Mouse (Mus musculus) hindbrain, embryonic 10.5 days (tissue): ENCODE measurements around the gene Rprd2. TPM values are rescaled to one million over a fixed set of nuclear protein-coding genes. Genes with fewer than 3 reads are reported as not detected.

Source experiments
- DNase-seq: peaks from one replicate; pipeline ENCODE4 v3.0.0-alpha.2; 2017; ENCODE audit warnings: low spot score
- H3K27ac ChIP-seq: fragments of 300-500 bp; sonication (generic); 2 replicates; pipeline ENCODE4 v1.5.1; 2016; ENCODE audit warnings: mild to moderate bottlenecking, moderate library complexity
- H3K27me3 ChIP-seq: fragments of 300-500 bp; sonication (generic); 2 replicates; pipeline ENCODE4 v1.6.1; 2016; ENCODE audit warnings: mild to moderate bottlenecking; ENCODE audit not compliant: poor library complexity, insufficient read depth, severe bottlenecking
- H3K36me3 ChIP-seq: fragments of 300-500 bp; sonication (generic); 2 replicates; pipeline ENCODE4 v1.6.1; 2016; ENCODE audit warnings: mild to moderate bottlenecking, moderate library complexity
- H3K4me1 ChIP-seq: fragments of 300-500 bp; sonication (generic); replicated peaks from 2 replicates; pipeline ENCODE4 v1.6.1; 2016; ENCODE audit warnings: mild to moderate bottlenecking
- H3K4me3 ChIP-seq: fragments of 300-500 bp; sonication (generic); 2 replicates; pipeline ENCODE4 v1.5.1; 2016; ENCODE audit warnings: mild to moderate bottlenecking, moderate library complexity
- H3K9me3 ChIP-seq: fragments of 300-500 bp; sonication (generic); 2 replicates; pipeline ENCODE4 v1.6.1; 2016; ENCODE audit warnings: mild to moderate bottlenecking, moderate library complexity
- WGBS: fragments of 180-500 bp; shearing (Covaris S2); methylation state at CpG from one replicate; pipeline ENCODE4 v1.1.7; 2016; 5-methylcytosine and 5-hydroxymethylcytosine counted together
- polyA plus RNA-seq: library from polyadenylated mRNA; unstranded; fragments of >200 nt; fragmentation: Nextera tagmentation; extraction: Ambion mirVana; gene quantifications from 2 replicates; pipeline ENCODE4 v1.2.1, GENCODE M21; 2016

Gene Rprd2
- polyA plus RNA-seq, 1 experiment from 2014 or later: 19.8 TPM

DNA sequence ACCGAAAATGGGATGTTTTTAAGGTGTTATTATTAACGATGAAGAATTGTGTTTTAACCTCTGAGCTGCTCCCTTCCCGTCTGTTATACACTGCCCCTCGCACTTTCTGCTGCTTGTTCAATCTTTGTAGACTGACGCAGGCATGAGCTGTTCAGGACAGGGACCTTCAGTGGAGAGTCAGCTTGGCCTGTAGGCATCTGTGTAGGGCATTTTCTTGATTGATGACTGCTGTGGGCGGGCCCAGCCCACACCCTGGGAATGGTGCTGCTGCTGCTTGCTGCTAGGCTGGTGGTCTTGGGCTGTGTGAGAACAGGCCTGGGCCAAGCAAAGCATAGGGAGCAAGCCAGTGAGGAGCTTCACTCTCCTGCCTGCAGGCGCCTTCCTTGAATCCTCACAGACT lies 88.2 kb downstream of the Rprd2 start:
- H3K9me3 ChIP-seq: no peaks in the 10 kb centered on the region
- H3K4me3 ChIP-seq: no peak overlapping the region
- no peak for DNase-seq
- WGBS: 80% methylated on average over 7 of the region's 7 CpGs
- no peak overlapping the region for H3K27ac ChIP-seq
- no peaks in the 10 kb centered on the region for H3K27me3 ChIP-seq
- H3K36me3 ChIP-seq: peaks cover 18% of the 10 kb centered on the region
- peaks cover 12% of the 10 kb centered on the region; the same call in 1 of the 2 replicates for H3K4me1 ChIP-seq

DNA sequence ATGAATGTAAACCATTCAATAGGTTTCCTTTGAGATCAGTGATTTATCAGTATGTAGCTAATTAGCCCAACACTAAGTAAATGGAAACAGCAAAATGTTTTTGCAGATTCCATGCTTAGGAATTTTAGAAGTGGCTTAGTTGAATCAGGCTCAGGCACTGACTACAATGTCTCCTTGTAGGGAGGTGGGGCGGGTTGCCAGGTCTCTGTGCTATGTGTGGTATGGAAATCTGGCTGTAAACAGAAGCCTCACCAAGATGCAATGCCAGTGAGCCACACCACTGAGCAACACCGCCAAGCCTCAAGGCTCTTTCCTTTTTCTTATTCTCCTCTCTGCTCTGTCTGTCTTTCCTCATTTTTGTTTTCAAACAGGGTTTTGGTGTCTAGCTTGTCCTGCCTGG lies 89.8 kb downstream of the Rprd2 start:
- no peak overlapping the region for H3K4me3 ChIP-seq
- H3K27ac ChIP-seq: no peak overlapping the region
- no peaks in the 10 kb centered on the region for H3K9me3 ChIP-seq
- H3K36me3 ChIP-seq: peaks cover 3% of the 10 kb centered on the region
- H3K4me1 ChIP-seq: peaks cover 6% of the 10 kb centered on the region; the same call in 1 of the 2 replicates
- 81% methylated on average over 2 of the region's 2 CpGs for WGBS
- H3K27me3 ChIP-seq: no peaks in the 10 kb centered on the region
- no peak for DNase-seq

DNA sequence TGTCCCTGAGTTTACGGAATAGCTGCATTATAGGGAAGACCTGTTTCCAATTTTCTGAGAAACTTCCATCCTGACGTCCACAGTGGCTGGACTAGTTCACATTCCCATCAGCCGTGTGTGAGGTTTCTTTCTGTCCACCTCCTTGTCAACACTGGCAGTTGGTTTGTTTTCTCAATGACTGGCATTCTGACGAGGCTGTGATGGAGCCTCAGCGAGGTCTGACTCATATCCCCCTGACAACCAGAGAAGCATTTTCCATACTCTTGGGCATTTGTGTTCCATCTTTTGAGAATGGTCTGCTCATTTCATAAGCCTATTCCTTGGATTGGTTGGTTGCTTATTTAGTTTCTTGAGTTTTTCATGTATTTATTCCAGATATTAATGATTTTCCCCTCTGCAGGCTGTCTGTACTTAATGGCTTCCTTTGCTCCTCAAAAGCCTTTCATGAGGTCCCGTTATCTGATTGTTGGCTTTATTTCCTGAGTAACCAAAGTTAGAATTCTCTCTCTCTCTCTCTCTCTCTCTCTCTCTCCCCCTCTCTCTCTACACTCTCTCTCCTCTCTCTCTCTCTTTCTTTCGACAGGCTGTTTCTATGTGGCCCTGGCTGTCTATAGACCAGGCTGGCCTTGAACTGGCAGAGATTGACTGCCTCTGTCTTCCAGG lies 91.8 kb downstream of the Rprd2 start:
- Histone ChIP-seq H3K9me3 (no peaks in the 10 kb centered on the region), H3K27me3 (no peaks in the 10 kb centered on the region), H3K4me3 (no peak overlapping the region), H3K36me3 (no peaks in the 10 kb centered on the region), H3K4me1 (0 out of 2 replicates have a peak, but pooled peaks cover 3% of the 10 kb centered on the region), H3K27ac (no peak overlapping the region)
- no peak for DNase-seq
- WGBS: 76% methylated on average over 7 of the region's 7 CpGs

DNA sequence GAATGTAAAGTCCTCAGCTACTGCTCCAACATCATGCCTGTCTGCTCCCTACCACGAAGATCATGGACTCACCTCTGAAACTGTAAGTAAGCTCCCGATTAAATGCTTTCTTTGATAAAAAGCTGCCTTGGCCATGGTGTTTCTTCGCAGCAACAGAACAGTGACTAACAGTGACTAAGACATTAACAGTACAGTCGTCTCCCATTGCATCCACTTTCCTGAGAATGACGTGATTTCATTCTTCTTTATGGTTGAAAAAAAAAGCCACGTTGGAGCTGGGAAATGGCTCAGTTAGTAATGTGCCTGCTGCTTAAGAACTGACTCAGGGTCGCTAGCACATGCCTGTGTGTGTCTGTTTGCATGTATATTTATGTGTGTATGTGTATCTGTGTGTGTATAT lies 92.8 kb downstream of the Rprd2 start:
- Histone ChIP-seq H3K4me1 (0 out of 2 replicates have a peak, but pooled peaks cover 3% of the 10 kb centered on the region), H3K27me3 (no peaks in the 10 kb centered on the region), H3K9me3 (no peaks in the 10 kb centered on the region), H3K27ac (no peak overlapping the region), H3K4me3 (no peak overlapping the region), H3K36me3 (no peaks in the 10 kb centered on the region)
- 87% methylated on average over 7 of the region's 7 CpGs for WGBS
- DNase-seq: no peak

DNA sequence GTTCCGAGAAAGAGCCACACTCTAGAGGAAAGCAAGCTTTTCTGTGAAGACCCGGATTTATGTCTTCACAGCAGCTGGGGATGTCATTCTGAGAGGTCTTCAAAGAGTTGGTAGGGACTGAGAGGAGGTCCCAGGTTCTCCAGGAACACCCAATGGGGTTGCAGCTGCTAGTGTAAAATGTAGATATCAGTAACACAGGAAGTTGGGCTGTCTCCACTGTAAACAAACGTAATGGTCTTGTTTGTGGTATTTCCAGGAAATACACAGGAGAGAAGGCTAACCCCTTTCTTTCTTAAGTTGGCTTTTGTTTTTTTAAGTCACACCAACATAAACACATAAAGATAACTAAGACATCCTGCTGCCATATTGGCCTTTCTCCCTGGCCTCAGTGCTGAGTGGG lies 96.3 kb downstream of the Rprd2 start:
- Histone ChIP-seq H3K27ac (no peak overlapping the region), H3K36me3 (no peaks in the 10 kb centered on the region), H3K27me3 (no peaks in the 10 kb centered on the region), H3K9me3 (no peaks in the 10 kb centered on the region), H3K4me3 (no peak overlapping the region), H3K4me1 (no peaks in the 10 kb centered on the region)
- 85% methylated on average over 3 of the region's 3 CpGs for whole genome bisulfite sequencing
- no peak for DNase-seq

DNA sequence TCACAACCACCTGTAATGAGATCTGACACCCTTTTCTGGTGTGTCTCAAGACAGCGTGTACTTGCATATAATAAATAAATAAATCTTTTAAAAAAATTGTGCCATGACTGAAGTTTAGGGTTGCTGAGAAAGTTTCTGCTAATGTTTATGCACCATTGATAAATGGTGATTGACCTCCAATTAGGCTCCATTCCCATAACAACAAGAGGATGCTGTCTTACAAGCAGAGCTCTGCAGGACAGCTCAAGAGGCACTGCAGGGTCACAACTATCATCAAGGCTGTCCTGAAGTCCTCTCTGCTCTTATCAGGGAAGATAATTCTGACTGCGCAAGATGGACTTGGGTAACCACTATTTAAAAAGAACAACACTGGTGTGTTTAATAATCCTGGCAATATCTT lies 100.5 kb downstream of the Rprd2 start:
- H3K4me1 ChIP-seq: 0 out of 2 replicates have a peak, but pooled peaks cover 2% of the 10 kb centered on the region
- H3K27me3 ChIP-seq: no peaks in the 10 kb centered on the region
- 0 out of 2 replicates have a peak, but pooled peaks cover 6% of the 10 kb centered on the region for H3K36me3 ChIP-seq
- DNase-seq: no peak
- no peak overlapping the region for H3K4me3 ChIP-seq
- no peak overlapping the region for H3K27ac ChIP-seq
- WGBS: 95% methylated on average over 2 of the region's 2 CpGs
- H3K9me3 ChIP-seq: peaks cover 7% of the 10 kb centered on the region; the same call in 1 of the 2 replicates

DNA sequence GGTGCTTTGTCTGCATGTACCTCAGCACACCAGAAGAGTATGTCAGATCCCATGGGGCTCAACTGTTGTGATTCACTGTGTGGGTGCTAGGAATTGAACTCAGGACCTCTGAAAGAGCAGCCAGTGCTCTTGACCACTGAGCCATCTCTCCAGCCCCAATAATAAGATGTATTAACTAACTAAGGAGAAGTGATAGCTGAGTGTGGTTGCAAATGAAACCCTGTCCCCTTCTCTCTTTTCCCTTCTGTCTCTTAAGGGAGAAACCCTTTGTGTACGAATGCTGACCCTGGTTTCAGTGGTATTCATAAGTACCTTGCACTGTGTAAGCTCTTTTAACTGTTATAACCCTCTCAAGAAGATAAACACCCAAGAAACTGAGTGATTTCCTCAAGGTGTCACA lies 102.6 kb downstream of the Rprd2 start:
- DNase-seq: no peak
- H3K9me3 ChIP-seq: peaks cover 12% of the 10 kb centered on the region; the same call in 1 of the 2 replicates
- H3K36me3 ChIP-seq: 0 out of 2 replicates have a peak, but pooled peaks cover 6% of the 10 kb centered on the region
- H3K4me1 ChIP-seq: 0 out of 2 replicates have a peak, but pooled peaks cover 2% of the 10 kb centered on the region
- H3K27me3 ChIP-seq: no peaks in the 10 kb centered on the region
- WGBS: 79% methylated on average over 1 of the region's 1 CpGs
- H3K27ac ChIP-seq: no peak overlapping the region
- no peak overlapping the region for H3K4me3 ChIP-seq

Other genes starting within 250 kb of the Rprd2 start
- gene Golph3l, start 229.9 kb downstream of the Rprd2 start, polyA plus RNA-seq: 27.8 and 31.0 TPM in 2 replicates
- 84.8 and 89.9 TPM in 2 replicates for gene Ensa, start 193.9 kb downstream of the Rprd2 start, polyA plus RNA-seq
- 47.2 and 53.4 TPM in 2 replicates for gene Mcl1, start 160.1 kb downstream of the Rprd2 start, polyA plus RNA-seq
- gene Adamtsl4, start 130.9 kb downstream of the Rprd2 start, polyA plus RNA-seq: 0.73 and 0.86 TPM in 2 replicates
- gene Ecm1, start 79.3 kb downstream of the Rprd2 start, polyA plus RNA-seq: 14.2 and 20.3 TPM in 2 replicates
- 58.8 and 69.9 TPM in 2 replicates for gene Tars2, start 58.7 kb downstream of the Rprd2 start, polyA plus RNA-seq
- gene Prpf3, start 37.0 kb upstream of the Rprd2 start, polyA plus RNA-seq: 51.5 and 66.9 TPM in 2 replicates
- gene Mrps21, start 52.7 kb upstream of the Rprd2 start, polyA plus RNA-seq: 379 and 403 TPM in 2 replicates
- 9.5 and 13.6 TPM in 2 replicates for gene Ciart, start 63.4 kb upstream of the Rprd2 start, polyA plus RNA-seq
- 12.3 and 12.7 TPM in 2 replicates for gene BC028528, start 73.1 kb upstream of the Rprd2 start, polyA plus RNA-seq
- gene Aph1a, start 75.1 kb upstream of the Rprd2 start, polyA plus RNA-seq: 33.9 and 35.8 TPM in 2 replicates
- 50.1 and 69.4 TPM in 2 replicates for gene Car14, start 85.8 kb upstream of the Rprd2 start, polyA plus RNA-seq
- 266 and 352 TPM in 2 replicates for gene Anp32e, start 110.4 kb upstream of the Rprd2 start, polyA plus RNA-seq
- gene Plekho1, start 177.1 kb upstream of the Rprd2 start, polyA plus RNA-seq: 75.0 and 83.5 TPM in 2 replicates
- gene Vps45, start 239.6 kb upstream of the Rprd2 start, polyA plus RNA-seq: 30.4 and 32.4 TPM in 2 replicates